Mouse (Mus musculus) testis, adult 2 months (tissue): Measurements from ENCODE around the gene Trappc3l.

Experiments
- CTCF ChIP-seq: fragments of 200-500 bp; IDR thresholded peaks from 2 replicates; pipeline ENCODE4 v1.5.1; 2012; ENCODE audit warnings: low read depth, mild to moderate bottlenecking, inconsistent platforms, low read length, moderate library complexity; ENCODE audit not compliant: control insufficient read depth, insufficient read depth, insufficient replicate concordance
- POLR2A ChIP-seq: fragments of 200-500 bp; IDR thresholded peaks from 2 replicates; pipeline ENCODE4 v1.6.1; 2012; ENCODE audit warnings: low read depth, mild to moderate bottlenecking, inconsistent platforms, low read length, moderate library complexity; ENCODE audit not compliant: control insufficient read depth

- TF ChIP-seq POLR2A (no peak), CTCF (no peak)
These were observed 100.6 kb downstream of the Trappc3l start for GRCm38 (mm10) chr10:34138027-34138426.
